Mouse (Mus musculus) G1E (cell line): Measurements from ENCODE around the gene Gfod1. TPM values are rescaled to one million over a fixed set of nuclear protein-coding genes. Genes with fewer than 3 reads are reported as not detected.

Experiments
- ATAC-seq: 2 replicates; pipeline ENCODE4 v1.8.0; 2016; ENCODE audit warnings: mild to moderate bottlenecking; ENCODE audit not compliant: insufficient number of reproducible peaks, poor library complexity, low FRiP score, severe bottlenecking; ENCODE audit errors: extremely low read depth
- DNase-seq: peaks from one replicate; pipeline ENCODE4 v3.0.0; 2012; ENCODE audit warnings: low spot score
- H3K27me3 ChIP-seq: 2 replicates; pipeline ENCODE4 v1.6.1; 2012; ENCODE audit warnings: mild to moderate bottlenecking, low read length, inconsistent platforms; ENCODE audit not compliant: insufficient read depth
- H3K36me3 ChIP-seq: replicated peaks from 2 replicates; pipeline ENCODE3; 2012; ENCODE audit warnings: mild to moderate bottlenecking, inconsistent platforms
- H3K4me1 ChIP-seq: 2 replicates; pipeline ENCODE4 v1.6.1; 2012; ENCODE audit warnings: low read depth, low read length, inconsistent platforms, mixed read lengths; ENCODE audit not compliant: insufficient read depth
- H3K4me3 ChIP-seq: 2 replicates; pipeline ENCODE4 v1.5.1; 2012; ENCODE audit warnings: low read depth, mild to moderate bottlenecking, inconsistent platforms, low read length, moderate library complexity, mixed read lengths
- H3K9me3 ChIP-seq: replicated peaks from 2 replicates; pipeline ENCODE4 v1.6.1; 2012; ENCODE audit warnings: inconsistent platforms
- CTCF ChIP-seq: IDR thresholded peaks from 2 replicates; pipeline ENCODE4 v1.5.1; 2012; ENCODE audit warnings: low read depth, low read length, inconsistent platforms, mixed read lengths
- GATA1 ChIP-seq: IDR thresholded peaks from 2 replicates; pipeline ENCODE4 v1.6.1; 2012; ENCODE audit warnings: borderline replicate concordance, low read length, inconsistent platforms, mixed read lengths
- GATA2 ChIP-seq: IDR thresholded peaks from 2 replicates; pipeline ENCODE4 v1.6.1; 2012; ENCODE audit warnings: low read depth, low read length, inconsistent platforms, borderline replicate concordance
- POLR2AphosphoS5 ChIP-seq: IDR thresholded peaks from 2 replicates; pipeline ENCODE4 v1.6.1; 2012; ENCODE audit warnings: low read depth, low read length, inconsistent platforms; ENCODE audit not compliant: insufficient replicate concordance
- TAL1 ChIP-seq: conservative IDR thresholded peaks from 2 replicates; pipeline ENCODE4 v1.6.1; 2012; ENCODE audit warnings: low read depth, low read length, inconsistent platforms, mixed read lengths
- polyA plus RNA-seq: library from polyadenylated mRNA; stranded (reverse); fragments of >175 nt; gene quantifications from 2 replicates; pipeline ENCODE4 v1.2.3, GENCODE M21; 2012
- total RNA-seq, 2 experiments: library from RNA; stranded (forward) in 1 of 2; stranded (reverse) in 1 of 2; fragments of 200-1000 nt in 1 of 2; fragments of >200 nt in 1 of 2; fragmentation: Nextera tagmentation in 1 of 2; gene quantifications; 2 replicates each; pipeline ENCODE4 v1.2.3; 2014 to 2017

Gene Gfod1
- total and polyA plus RNA-seq, 3 experiments, result 0.22 to 1.1 (median 0.49) TPM

DNA sequence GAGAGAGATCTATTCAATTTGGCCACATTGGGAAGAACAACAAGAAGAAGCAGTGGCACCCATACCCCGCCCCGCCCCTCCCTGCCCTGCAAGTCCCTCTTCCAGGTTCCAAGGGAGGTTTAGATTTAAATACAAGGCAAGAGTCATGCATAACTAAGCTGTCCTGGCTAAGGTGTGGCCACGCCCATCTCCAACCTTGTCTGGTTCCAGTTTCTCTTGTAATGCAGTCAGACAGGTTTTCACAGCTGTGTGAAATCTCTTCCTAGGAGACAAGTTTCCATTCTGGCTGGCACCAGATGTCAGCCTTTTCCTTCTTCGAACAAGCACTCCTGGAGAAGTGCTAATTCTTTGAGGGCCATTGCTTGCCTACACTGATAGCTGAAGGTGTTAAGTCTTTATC lies 11.1 kb downstream of the Gfod1 start:
- Histone ChIP-seq H3K27me3 (peaks cover 39% of the 10 kb centered on the region), H3K36me3 (no peaks in the 10 kb centered on the region), H3K4me3 (no peak overlapping the region), H3K9me3 (0 out of 2 replicates have a peak, but pooled peaks cover 3% of the 10 kb centered on the region), H3K4me1 (peaks cover 18% of the 10 kb centered on the region)
- no peak for TF ChIP-seq TAL1
- no peak for TF ChIP-seq CTCF
- no peak for TF ChIP-seq GATA1
- TF ChIP-seq GATA2, result no peak
- DNase-seq (no peak), ATAC-seq (no peak)

DNA sequence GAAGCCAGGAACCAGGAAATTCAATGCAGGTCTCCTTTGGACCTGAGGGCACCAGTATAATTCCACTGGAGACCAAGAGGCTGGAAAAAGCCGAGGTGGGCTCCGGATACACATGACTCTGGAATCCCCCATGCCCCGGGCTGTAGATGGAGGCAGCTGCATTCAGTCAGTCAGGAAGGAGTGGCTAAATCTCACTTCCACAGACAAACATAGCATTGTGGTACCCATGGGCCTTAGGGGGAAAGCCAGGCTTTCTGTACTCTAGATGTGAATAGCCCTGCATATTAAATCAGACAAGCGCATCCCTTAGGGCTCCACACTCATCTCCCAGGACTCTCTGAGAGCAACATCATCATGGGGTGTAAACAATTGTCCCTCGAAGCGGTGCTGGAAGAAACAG lies 14.9 kb downstream of the Gfod1 start:
- Histone ChIP-seq H3K4me1 (peaks cover 17% of the 10 kb centered on the region; the same call in 1 of the 2 replicates), H3K36me3 (no peaks in the 10 kb centered on the region), H3K9me3 (0 out of 2 replicates have a peak, but pooled peaks cover 3% of the 10 kb centered on the region), H3K4me3 (no peak overlapping the region), H3K27me3 (peaks cover 38% of the 10 kb centered on the region)
- DNase-seq (no peak), ATAC-seq (no peak)
- TF ChIP-seq CTCF, result no peak

DNA sequence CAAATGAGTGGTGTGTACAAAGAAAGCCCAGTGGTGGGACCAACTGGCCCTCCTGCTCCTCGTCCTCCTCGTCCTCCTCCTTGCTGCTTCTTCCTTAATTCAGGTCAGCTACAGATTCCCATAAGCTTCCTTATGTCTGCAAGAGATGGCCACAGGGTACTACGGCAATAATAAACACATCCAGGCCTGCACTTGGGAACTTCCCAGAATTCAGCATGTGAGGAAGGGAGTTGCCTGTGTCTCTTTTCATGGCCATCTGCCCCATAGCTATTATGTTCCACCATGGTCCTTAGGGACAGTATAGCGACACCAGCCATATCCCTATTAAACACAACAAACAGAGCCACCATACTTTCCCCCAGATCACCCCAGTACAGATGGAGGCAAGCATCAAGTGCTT lies 15.5 kb downstream of the Gfod1 start:
- TF ChIP-seq TAL1 (no peak), CTCF (no peak), GATA1 (no peak), GATA2 (no peak), POLR2AphosphoS5 (no peak)
- H3K9me3 ChIP-seq, result 0 out of 2 replicates have a peak, but pooled peaks cover under 1% of the 10 kb centered on the region
- H3K4me3 ChIP-seq, result no peak overlapping the region
- peaks cover 17% of the 10 kb centered on the region; the same call in 1 of the 2 replicates for H3K4me1 ChIP-seq
- ATAC-seq (no peak), DNase-seq (no peak)
- no peaks in the 10 kb centered on the region for H3K36me3 ChIP-seq
- H3K27me3 ChIP-seq, result peaks cover 32% of the 10 kb centered on the region

DNA sequence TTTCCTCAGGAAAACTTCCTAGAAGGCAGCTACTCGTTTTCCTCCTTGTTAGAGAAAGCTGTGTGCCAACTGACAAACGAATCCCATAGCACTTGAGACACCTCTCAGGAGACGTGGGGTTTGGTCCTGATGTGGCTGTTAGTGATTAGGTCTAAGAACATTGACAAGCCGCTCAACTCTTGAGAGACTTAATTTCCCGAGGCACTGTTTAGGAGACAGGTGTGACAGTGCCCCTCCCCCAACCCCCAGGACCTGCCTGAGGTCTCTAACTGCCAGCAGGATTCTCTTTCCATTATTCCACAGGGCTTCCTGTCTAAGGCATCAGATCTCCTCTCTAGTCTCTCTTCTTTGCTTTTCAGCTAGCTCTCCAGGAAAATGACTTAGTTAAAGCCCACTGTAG lies 15.9 kb downstream of the Gfod1 start:
- no peak overlapping the region for H3K4me3 ChIP-seq
- H3K27me3 ChIP-seq, result peaks cover 32% of the 10 kb centered on the region
- ATAC-seq (no peak), DNase-seq (no peak)
- no peak for TF ChIP-seq TAL1
- TF ChIP-seq POLR2AphosphoS5, result no peak
- TF ChIP-seq CTCF, result no peak
- TF ChIP-seq GATA2, result no peak
- no peak for TF ChIP-seq GATA1
- H3K9me3 ChIP-seq, result no peaks in the 10 kb centered on the region
- no peaks in the 10 kb centered on the region for H3K36me3 ChIP-seq
- peaks cover 17% of the 10 kb centered on the region; the same call in 1 of the 2 replicates for H3K4me1 ChIP-seq

DNA sequence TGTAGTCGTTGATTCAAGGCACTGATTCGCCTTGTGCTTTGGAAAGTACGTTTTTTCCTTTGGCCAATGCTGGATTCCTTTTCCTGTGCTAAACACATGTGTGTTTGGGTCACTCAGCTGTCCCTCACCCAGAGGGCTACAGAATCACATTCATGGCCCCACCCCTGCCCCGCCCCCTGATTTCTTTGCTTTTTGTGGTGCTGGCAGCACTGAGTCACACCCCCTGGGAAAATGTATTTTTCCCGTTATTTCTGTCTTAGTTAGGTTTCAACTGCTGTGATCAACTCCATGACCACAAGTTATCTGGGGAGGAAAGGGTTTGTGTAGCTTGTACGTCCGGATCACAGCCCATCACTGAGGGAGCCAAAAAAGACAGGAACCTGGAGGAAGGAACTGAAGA lies 17.1 kb downstream of the Gfod1 start:
- peaks cover 27% of the 10 kb centered on the region for H3K27me3 ChIP-seq
- no peak for TF ChIP-seq TAL1
- TF ChIP-seq GATA1, result no peak
- no peak for TF ChIP-seq GATA2
- no peak for TF ChIP-seq POLR2AphosphoS5
- TF ChIP-seq CTCF, result no peak
- H3K9me3 ChIP-seq, result no peaks in the 10 kb centered on the region
- H3K4me1 ChIP-seq, result peaks cover 13% of the 10 kb centered on the region; the same call in 1 of the 2 replicates
- no peak for DNase-seq
- no peaks in the 10 kb centered on the region for H3K36me3 ChIP-seq
- ATAC-seq, result no peak
- no peak overlapping the region for H3K4me3 ChIP-seq

DNA sequence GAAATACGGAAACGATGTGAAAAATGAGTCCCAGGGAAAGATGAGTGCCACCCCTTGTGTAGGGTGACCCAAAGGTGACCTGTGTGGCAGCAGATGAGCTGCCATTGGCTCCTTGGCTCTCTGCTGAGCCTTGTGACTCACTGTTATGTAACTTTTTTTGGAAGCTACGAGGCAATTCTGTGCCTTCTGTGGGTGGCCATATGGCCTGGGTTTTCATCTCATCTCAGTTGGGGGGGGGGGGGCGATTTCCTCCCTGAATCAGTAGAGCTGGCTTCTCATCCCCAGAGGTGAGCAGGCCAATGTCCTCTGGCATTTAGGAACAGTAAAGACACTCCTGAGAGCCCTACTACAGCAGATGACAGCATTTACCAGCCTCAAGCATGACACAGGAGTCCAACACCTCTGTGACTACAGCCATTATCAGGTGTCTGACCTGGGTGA lies 19.2 kb downstream of the Gfod1 start:
- Histone ChIP-seq H3K27me3 (peaks cover 22% of the 10 kb centered on the region), H3K4me3 (no peak overlapping the region), H3K4me1 (0 out of 2 replicates have a peak, but pooled peaks cover 6% of the 10 kb centered on the region), H3K9me3 (no peaks in the 10 kb centered on the region), H3K36me3 (no peaks in the 10 kb centered on the region)
- DNase-seq (no peak), ATAC-seq (no peak)
- no peak for TF ChIP-seq GATA2
- TF ChIP-seq GATA1, result no peak
- no peak for TF ChIP-seq TAL1

DNA sequence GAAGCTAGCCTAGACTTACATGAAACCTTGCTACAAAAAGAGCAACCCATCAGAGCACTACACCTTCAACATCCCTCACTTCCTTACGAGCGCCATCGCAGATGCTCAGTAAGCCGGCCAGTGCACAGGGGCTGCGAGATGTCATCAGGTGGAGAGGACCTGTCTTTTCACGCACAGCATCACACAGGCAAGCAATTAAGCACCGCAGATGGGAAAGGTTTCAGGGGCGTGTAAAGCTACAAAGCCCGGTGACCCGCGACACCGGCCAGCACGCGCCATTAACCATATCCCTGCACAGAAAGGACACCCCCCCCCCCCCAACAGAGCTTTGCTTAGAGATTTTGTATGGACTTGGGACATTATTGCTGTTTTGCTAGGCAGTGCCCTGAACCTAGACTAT lies 30.1 kb downstream of the Gfod1 start:
- ATAC-seq (no peak), DNase-seq (no peak)
- TF ChIP-seq TAL1, result no peak
- TF ChIP-seq POLR2AphosphoS5, result no peak
- no peak for TF ChIP-seq GATA2
- TF ChIP-seq GATA1, result no peak
- TF ChIP-seq CTCF, result no peak
- H3K36me3 ChIP-seq, result no peaks in the 10 kb centered on the region
- no peak overlapping the region for H3K4me3 ChIP-seq
- peaks cover 8% of the 10 kb centered on the region for H3K4me1 ChIP-seq
- no peaks in the 10 kb centered on the region for H3K9me3 ChIP-seq
- H3K27me3 ChIP-seq, result peaks cover 52% of the 10 kb centered on the region
